Mouse (Mus musculus) layer of hippocampus, adult 8-10 months (tissue): ENCODE measurements at regions not wholly inside any gene's neighbourhood (a gene's known extent, or its start where the extent isn't known, plus 50 kb on each side); places are given as distances from the start of the nearest gene placed in this dataset.

Source experiments
- DNase-seq, 2 experiments: peaks; one replicate each; pipeline ENCODE4 v3.0.0; 2022; ENCODE audit warnings: low spot score in 2 of 2

- no peak for DNase-seq
These were observed 194.3 kb upstream of the Gm10131 start for GRCm38 (mm10) chr8:34305542-34306485.

- DNase-seq = no peak
These were observed 192.3 kb upstream of the Gm10131 start for GRCm38 (mm10) chr8:34303815-34304214.

DNA sequence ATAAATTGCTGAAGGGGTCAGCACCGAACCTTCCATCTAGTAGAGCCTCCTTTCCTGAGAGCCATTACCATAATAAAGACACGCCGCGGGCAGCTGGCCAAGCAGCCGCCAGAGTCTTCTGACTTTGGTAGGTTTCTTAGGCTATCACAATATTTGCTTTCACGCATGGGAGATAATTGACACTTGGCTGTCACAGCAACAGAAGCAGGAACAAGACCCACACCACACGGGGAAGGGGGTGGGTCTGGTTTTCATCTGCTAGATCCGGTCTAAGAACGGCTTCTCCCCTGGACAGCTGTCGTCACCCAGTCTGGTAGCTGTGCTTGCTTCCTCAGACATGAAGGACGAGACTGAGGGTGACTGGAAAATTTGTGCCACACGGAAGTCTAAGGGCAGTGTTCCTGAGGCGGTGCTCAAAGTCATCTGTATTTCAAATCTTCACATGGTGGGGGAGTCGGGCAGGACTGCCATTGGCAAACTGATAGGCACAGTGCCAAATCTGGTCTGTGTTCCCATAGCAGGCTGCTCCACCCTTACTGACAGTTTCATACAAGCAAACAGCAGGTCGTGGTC is 188.9 kb upstream of the Gm10131 start:
- DNase-seq = no peak

- DNase-seq = no peak
These were observed 183.2 kb upstream of the Gm10131 start for GRCm38 (mm10) chr8:34294721-34295120.

DNA sequence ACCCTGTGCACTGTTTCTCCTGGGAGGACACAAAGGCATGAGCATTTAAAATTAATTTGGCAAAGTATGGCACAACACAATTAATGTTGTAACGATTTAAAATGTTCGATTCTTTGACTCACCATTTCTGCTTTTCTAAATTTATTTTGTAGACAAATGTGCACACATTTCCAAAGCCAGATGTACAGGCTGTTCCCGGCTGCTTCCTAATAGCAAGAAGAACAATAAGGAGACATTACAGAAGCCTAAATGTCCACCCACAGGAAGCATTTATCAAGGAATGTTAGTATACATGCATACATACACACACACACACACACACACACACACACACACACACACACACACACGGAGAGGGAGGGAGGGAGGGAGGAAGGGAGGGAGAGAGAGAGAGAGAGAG is 179.1 kb upstream of the Gm10131 start:
- DNase-seq = peak in 1 of 2 experiments; percentile 16

GRCm38 (mm10) chr8:34287801-34288200 is 176.3 kb upstream of the Gm10131 start:
- no peak for DNase-seq

GRCm38 (mm10) chr8:34284576-34284975 is 173.0 kb upstream of the Gm10131 start:
- no peak for DNase-seq

DNA sequence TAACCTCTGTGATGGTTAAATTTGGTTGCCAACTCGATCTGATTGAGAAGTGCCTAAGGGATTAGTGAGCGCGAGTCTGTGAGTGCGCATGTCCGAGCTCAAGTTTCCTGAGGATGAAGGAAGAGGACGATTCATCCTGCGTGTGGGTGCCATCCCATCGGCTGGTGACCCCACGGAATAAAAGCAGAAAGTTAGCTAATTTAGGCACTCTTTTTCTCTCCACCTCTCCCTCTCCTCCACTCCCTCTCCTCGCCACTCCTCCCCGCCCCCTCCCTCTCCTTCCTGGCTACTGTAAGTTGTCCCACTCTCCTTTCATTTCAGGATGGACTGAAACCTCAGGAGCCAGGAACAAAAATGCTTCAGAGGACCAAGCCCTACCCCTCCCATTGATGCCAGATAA is 168.9 kb upstream of the Gm10131 start:
- no peak for DNase-seq

GRCm38 (mm10) chr8:34275977-34276660 is 164.6 kb upstream of the Gm10131 start:
- DNase-seq = no peak

- peak; percentile 22 to 28 for DNase-seq
These were observed 163.3 kb upstream of the Gm10131 start for GRCm38 (mm10) chr8:34274796-34275195.

DNA sequence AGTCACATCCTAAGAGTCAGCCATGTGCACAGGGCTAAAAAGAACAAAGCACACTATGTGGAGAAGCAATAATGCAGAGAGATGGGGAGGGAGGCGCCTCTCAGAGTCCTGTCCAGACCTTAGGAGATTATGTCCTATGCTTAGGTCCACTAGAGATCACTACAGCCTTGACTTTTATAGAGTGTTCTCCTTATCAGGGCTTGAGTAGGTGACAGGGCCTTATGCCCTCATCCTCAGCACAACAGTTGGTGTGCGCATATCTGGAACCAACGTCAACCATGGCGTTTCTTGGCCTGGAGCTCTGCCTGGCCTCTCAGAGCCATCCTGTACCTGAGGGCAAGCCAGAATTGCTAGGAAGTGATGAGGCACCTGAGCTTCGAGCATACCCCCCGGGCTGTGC is 162.6 kb upstream of the Gm10131 start:
- no peak for DNase-seq

DNA sequence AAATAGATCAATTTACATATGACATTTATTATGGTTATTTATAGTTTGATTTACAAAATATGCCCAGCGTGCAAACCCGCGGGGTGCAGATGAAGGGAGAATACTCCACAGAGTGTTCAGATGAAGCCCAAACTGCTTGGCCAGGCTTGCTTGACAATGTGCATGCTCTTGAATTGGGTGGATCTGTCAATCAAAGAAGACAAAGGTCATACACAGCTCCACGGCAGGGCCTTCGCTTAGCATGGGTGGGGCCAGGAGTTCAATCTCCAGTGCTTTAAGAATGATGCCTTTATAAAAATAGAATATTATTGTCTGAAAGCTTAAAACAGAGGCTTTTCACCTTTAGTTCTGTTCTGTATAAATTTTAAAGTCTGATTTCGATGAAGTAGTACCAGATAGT is 158.3 kb upstream of the Gm10131 start:
- no peak for DNase-seq

- no peak for DNase-seq
These were observed 157.4 kb upstream of the Gm10131 start for GRCm38 (mm10) chr8:34268806-34269520.

DNA sequence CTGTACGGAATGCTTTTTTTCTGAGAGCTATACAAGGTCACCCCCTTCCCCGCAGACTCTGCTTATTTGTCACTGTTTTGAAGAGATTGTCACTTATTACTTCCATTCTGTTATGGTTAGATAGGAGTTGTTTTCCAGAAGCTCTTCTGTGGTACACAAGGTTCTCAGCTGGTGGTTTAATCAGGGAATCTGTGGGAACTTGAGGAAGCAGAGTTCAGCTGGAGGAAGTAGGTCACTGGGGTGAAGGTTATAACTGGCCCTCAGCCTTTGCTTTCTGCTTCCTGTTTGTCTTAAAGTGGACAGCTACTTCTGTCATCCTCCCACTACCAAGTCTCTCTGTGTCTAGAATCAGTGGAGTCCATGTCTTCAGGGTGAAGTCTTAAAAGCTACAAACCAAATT is 143.4 kb upstream of the Gm10131 start:
- no peak for DNase-seq

DNA sequence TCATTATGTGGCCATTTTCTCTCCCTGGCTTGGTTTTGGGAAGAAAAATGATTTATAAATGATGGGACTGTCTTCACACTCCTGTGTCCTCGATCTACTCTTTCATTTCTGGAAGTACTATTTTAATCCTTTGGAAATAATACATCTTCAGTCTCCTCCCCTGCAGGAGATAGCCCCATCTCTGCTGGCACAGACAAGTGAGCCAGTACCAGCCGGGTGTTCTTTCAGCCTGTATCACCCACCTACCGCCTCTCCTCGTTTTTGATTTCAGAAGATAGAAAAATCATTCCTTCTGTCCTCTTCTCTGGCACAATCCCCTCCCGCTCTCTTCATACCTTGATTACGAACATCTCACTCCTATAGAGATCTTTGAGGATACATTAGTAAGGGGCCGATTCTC is 140.4 kb upstream of the Gm10131 start:
- DNase-seq = no peak

DNA sequence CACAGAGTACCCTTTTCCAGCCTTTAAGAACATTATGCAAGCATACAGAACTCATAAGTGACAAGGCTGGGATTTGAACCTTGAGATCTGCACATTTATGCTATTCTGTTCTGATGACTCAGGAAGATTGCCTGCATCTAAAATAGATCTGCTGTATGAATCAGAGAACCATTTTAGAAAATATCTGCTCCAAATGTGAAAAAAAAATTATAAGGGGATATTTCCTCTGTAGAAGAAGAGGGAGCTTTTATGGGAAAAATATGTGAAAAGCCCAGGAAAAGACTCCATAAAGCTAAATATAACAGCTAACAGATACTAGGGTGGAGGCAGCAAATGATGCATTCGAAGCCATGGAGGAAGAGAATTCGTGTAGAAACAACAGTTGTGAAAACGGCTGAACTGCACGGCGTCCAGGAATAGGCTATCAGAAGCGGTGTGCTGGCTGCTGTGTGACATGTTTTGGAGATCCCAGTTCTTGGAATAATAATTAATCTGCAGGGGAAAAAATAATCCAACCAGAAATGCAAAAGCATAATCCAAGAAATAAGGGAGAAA is 127.9 kb upstream of the Gm10131 start:
- DNase-seq = no peak

GRCm38 (mm10) chr8:34233705-34234104 is 122.2 kb upstream of the Gm10131 start:
- DNase-seq = no peak

DNA sequence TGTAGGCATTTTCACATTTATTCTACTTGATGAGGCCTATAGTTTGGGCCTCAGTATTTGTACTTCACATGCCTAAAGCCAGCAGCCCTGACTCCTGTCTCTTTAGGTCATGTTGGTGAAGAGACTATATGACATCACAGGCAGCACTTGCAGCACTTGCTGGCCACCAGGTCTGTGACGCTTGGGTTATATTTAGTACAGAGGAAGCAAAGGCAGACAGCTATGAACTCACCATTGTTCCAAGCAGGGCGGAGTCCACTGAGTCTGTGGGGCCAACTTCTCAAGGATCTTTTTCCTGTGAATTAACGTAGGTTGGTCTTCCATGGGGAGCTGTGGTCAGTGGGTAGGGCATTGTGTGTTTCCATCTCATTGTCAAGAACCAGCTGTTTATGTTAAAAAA is 117.9 kb upstream of the Gm10131 start:
- no peak for DNase-seq

GRCm38 (mm10) chr8:34225011-34225890 is 113.7 kb upstream of the Gm10131 start:
- no peak for DNase-seq

DNA sequence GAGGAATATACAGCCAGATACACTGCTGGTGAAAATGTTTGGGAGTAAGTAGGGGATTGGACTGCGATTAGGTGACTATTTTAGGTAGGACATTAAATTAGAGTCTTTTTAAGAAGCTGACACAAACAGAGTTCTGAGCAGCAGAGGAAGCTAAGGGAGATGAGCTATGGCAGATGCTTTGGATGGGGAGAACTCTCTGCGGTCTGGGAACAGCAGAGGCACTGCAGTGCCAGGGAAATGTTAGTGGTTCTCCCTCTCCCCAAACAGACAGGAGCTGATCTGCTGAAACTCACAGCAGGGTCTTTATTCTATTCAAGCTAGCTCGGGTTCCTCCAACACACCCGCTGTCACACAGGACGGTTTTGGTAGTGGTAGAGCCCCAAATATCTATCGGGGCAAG is 110.7 kb upstream of the Gm10131 start:
- DNase-seq = no peak
